In the genomic region with DNA sequence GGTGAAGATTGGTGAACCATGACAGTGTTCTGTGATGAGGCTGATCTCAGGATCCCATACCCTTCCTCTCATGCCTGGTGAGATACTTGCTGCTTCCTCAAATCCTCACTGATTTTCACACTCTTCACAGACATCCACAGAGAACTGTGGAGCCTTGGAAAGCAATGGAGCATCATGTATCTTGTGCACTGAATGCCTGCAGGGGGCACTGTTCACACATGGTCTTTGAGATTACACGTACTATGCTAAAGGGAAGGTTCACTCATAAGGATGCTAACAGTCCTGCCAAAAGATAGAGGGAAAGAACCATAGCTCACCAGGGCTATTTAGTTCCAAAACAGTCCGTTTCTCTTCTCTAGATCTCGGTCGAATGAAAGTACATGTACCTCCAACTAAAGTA, we compare ENCODE assay signal across 8 mouse cellular contexts. TPM values are rescaled to one million over a fixed set of nuclear protein-coding genes. Genes with fewer than 3 reads are reported as not detected.
DNase-seq lines count a peak whose midpoint lies in the region; ATAC-seq lines count a peak whose summit lies in the region.

No protein-coding gene starts in this region.

- no peak for ATAC-seq in erythroid progenitor cell, adult 5-6 weeks (replicated peaks; ENCODE audit: low FRiP score, poor library complexity, severe bottlenecking)

- DNase-seq in kidney, adult 9 months: peak; percentile 5
- no peak for DNase-seq in kidney, adult 18-20 months
- DNase-seq in 3T3-L1 (ENCODE audit: low read depth, low spot score) (peak; percentile 89), ES-CJ7 (ENCODE audit: low read depth, low spot score) (peak; percentile 54)
- DNase-seq in frontal cortex, adult 2 months (ENCODE audit: extremely low spot score in 1 of 2, low spot score in 1 of 2): peak; percentile 8 to 62
- no peak for DNase-seq in thymus, postnatal 25 days
- no peak for DNase-seq in thymus, postnatal 0 days (ENCODE audit: low spot score)

RNA-seq across cellular contexts. Expression of a gene that starts 5.7 kb away (rescaled TPM):
- not detected in 2 replicates for polyA plus RNA-seq in frontal cortex, adult 2 months (2012; rRNA removed)
- not detected in 2 replicates for total RNA-seq in erythroid progenitor cell, adult 5-6 weeks (2015; ENCODE audit: low replicate concordance)
- not detected in 2 replicates for total RNA-seq in erythroid progenitor cell, adult 5-6 weeks (2017; ENCODE audit: low replicate concordance)
- 0.42 TPM in 1 of 2 replicates, not detected in the other for polyA plus RNA-seq in thymus, postnatal 0 days (2015; fragmentation: Nextera tagmentation; extraction: Ambion mirVana)

RNA-seq across cellular contexts. Expression of a gene that starts 12.4 kb away (rescaled TPM):
- polyA plus RNA-seq in frontal cortex, adult 2 months (2012; rRNA removed): not detected in 2 replicates
- total RNA-seq in erythroid progenitor cell, adult 5-6 weeks (2015; ENCODE audit: low replicate concordance): not detected in 2 replicates
- total RNA-seq in erythroid progenitor cell, adult 5-6 weeks (2017; ENCODE audit: low replicate concordance): not detected in 2 replicates
- polyA plus RNA-seq in thymus, postnatal 0 days (2015; fragmentation: Nextera tagmentation; extraction: Ambion mirVana): 1.8 and 2.0 TPM in 2 replicates

RNA-seq across cellular contexts. Expression of a gene that starts 23.9 kb away (rescaled TPM):
- polyA plus RNA-seq in frontal cortex, adult 2 months (2012; rRNA removed): not detected in 2 replicates
- total RNA-seq in erythroid progenitor cell, adult 5-6 weeks (2015; ENCODE audit: low replicate concordance): not detected in 2 replicates
- total RNA-seq in erythroid progenitor cell, adult 5-6 weeks (2017; ENCODE audit: low replicate concordance): not detected in 2 replicates
- polyA plus RNA-seq in thymus, postnatal 0 days (2015; fragmentation: Nextera tagmentation; extraction: Ambion mirVana): 0.66 and 1.4 TPM in 2 replicates

RNA-seq across cellular contexts. Expression of a gene that starts 36.8 kb away (rescaled TPM):
- polyA plus RNA-seq in frontal cortex, adult 2 months (2012; rRNA removed): not detected in 2 replicates
- not detected in 2 replicates for total RNA-seq in erythroid progenitor cell, adult 5-6 weeks (2015; ENCODE audit: low replicate concordance)
- not detected in 2 replicates for total RNA-seq in erythroid progenitor cell, adult 5-6 weeks (2017; ENCODE audit: low replicate concordance)
- polyA plus RNA-seq in thymus, postnatal 0 days (2015; fragmentation: Nextera tagmentation; extraction: Ambion mirVana): 0.57 and 0.59 TPM in 2 replicates

RNA-seq across cellular contexts. Expression of a gene that starts 46.5 kb away (rescaled TPM):
- not detected in 2 replicates for polyA plus RNA-seq in frontal cortex, adult 2 months (2012; rRNA removed)
- not detected in 2 replicates for total RNA-seq in erythroid progenitor cell, adult 5-6 weeks (2015; ENCODE audit: low replicate concordance)
- not detected in 2 replicates for total RNA-seq in erythroid progenitor cell, adult 5-6 weeks (2017; ENCODE audit: low replicate concordance)
- 0.77 and 0.79 TPM in 2 replicates for polyA plus RNA-seq in thymus, postnatal 0 days (2015; fragmentation: Nextera tagmentation; extraction: Ambion mirVana)

Comparison
In these comparisons a context has a peak if more than half of its experiments do, and no peak if none do; other contexts are left out.
1. DNase-seq: peak in kidney, adult 9 months (single experiment), 3T3-L1 (single experiment), ES-CJ7 (single experiment) and frontal cortex, adult 2 months (2 of 2); none in kidney, adult 18-20 months (single experiment), thymus, postnatal 25 days (single experiment) and thymus, postnatal 0 days (single experiment).